Mouse (Mus musculus) CD4-positive, CD25-positive, alpha-beta regulatory T cell (primary cell): ENCODE measurements around the gene Itgb3. TPM values are rescaled to one million over a fixed set of nuclear protein-coding genes. Genes with fewer than 3 reads are reported as not detected.

ENCODE experiments used
- polyA plus RNA-seq: library from polyadenylated mRNA; unstranded; fragments of 100-300 nt; shearing (Covaris generic); gene quantifications from one replicate; pipeline ENCODE4 v1.2.1, GENCODE M21; 2017

Gene Itgb3
- 29.1 TPM for polyA plus RNA-seq

GRCm38 (mm10) chr11:104607491-104608245 lies at the start of gene Itgb3:
TSS of gene Itgb3 (plus strand) at chr11:104608000.

GRCm38 (mm10) chr11:104685548-104685947 lies 77.7 kb downstream of the Itgb3 start, which contains the start of gene Gm11639:
TSS of gene Gm11639 (plus strand) at chr11:104685707.

Other genes with a start within 250 kb of the Itgb3 start
- gene Kansl1, start 139.1 kb upstream of the Itgb3 start, polyA plus RNA-seq: 95.6 TPM
- gene Cdc27, start 57.4 kb upstream of the Itgb3 start, polyA plus RNA-seq: 27.1 TPM
- gene Myl4, start 57.3 kb upstream of the Itgb3 start, polyA plus RNA-seq: 7.1 TPM
- gene Gm11639, start 77.7 kb downstream of the Itgb3 start, polyA plus RNA-seq: 0.04 TPM